Mouse (Mus musculus): ENCODE measurements around the gene Parva. TPM values are rescaled to one million over a fixed set of nuclear protein-coding genes. Genes with fewer than 3 reads are reported as not detected.
A peak's percentile ranks its signal among the peaks of the same experiment; 100 is the strongest.

The Parva gene
- polyA plus RNA-seq, 1 experiment from 2014 or later, result 108 TPM

DNA sequence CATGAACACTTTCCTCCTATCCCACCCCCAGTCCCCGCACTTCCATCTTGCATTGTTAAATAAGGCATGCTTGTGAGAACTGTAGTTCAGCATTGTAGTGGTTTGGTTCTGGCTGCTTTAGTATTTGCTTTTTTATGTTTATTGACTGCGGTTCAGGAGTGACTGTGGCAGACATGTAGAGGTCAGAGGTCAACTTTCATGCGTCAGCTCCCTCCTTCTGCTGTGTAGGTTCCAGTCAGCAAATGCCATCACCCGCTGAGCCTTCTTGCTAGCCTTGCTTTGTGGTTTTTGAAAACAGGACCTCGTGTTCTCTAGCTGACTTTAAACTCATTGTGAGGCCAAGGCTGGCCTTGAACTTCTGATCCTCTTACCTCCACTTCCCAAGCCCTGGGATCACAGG lies 103.6 kb downstream of the Parva start:
- no peaks in the 10 kb centered on the region; the same call in 1 of the 2 replicates for H3K36me3 ChIP-seq
- 56% methylated on average over 5 of the region's 5 CpGs for WGBS
- no peaks in the 10 kb centered on the region for H3K9me3 ChIP-seq
- no peak overlapping the region for H3K27ac ChIP-seq
- no peak for ATAC-seq (ENCODE audit: low FRiP score, low read depth)
- H3K9ac ChIP-seq, result no peak overlapping the region
- no peaks in the 10 kb centered on the region for H3K27me3 ChIP-seq
- H3K4me3 ChIP-seq, result no peak overlapping the region
- H3K4me1 ChIP-seq, result peaks cover 51% of the 10 kb centered on the region
- no peak overlapping the region for H3K4me2 ChIP-seq (replicated peaks)

DNA sequence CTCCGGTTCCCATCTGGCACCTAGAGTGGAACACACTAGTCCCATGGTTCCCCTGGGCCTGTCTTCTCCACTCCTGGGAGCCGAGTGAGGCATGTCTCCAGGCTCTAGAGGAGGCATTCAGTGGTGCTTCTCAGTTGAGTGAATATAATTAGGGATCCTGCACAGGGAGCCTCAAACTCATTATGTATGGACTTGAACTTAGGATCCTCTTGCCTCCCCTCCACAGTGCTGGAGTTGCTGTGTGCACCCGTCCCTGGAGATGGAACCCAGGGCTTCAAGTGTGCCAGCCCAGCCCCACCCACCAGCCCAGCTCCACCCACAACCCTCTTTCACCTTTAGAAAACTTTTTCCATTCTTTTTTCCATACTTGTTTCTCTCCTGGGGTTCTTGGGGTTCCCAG lies 106.8 kb downstream of the Parva start:
- H3K4me1 ChIP-seq, result peaks cover 31% of the 10 kb centered on the region
- ATAC-seq (ENCODE audit: low FRiP score, low read depth), result no peak
- H3K36me3 ChIP-seq, result no peaks in the 10 kb centered on the region
- H3K9me3 ChIP-seq, result no peaks in the 10 kb centered on the region
- H3K27ac ChIP-seq, result 0 out of 2 replicates have a peak overlapping the region, but pooled peaks have one; percentile 76
- H3K4me2 ChIP-seq (replicated peaks), result no peak overlapping the region
- no peak overlapping the region for H3K9ac ChIP-seq
- no peak overlapping the region for H3K4me3 ChIP-seq
- no peaks in the 10 kb centered on the region for H3K27me3 ChIP-seq
- 79% methylated on average over 3 of the region's 3 CpGs for WGBS

DNA sequence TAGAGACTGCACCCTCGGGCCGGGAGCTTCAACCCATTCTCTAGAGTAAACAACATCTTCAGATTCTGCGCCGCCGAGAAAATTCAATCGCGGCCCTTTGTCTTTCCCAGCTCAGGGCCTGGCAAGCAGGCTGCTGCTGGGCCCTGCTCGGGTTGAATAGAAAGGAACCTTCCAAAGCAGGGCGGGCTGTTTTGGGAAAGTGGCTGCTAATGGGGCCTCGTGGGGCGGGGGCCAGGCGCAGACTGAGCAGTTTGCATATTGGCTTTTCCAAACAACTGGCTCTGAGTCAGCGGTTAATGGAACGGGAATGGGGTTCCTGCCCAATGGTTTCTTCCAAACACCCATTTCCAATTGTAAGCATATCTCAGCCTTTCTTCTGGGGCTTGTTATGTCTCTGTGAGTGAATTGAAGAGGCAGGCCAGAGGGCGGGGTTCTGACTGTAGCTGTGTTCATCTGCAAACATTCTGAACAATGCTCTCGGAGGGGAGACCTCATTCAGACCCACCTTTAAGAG lies 108.2 kb downstream of the Parva start:
- Histone ChIP-seq H3K4me2 (replicated peaks) (peak overlapping the region; percentile 16; the same call in 1 of the 2 replicates), H3K9me3 (no peaks in the 10 kb centered on the region), H3K4me3 (no peak overlapping the region), H3K27me3 (no peaks in the 10 kb centered on the region), H3K36me3 (no peaks in the 10 kb centered on the region), H3K9ac (peak overlapping the region; percentile 9; the same call in 1 of the 2 replicates), H3K27ac (peak overlapping the region; percentile 76), H3K4me1 (peaks cover 23% of the 10 kb centered on the region)
- 25% methylated on average over 16 of the region's 16 CpGs for WGBS
- ATAC-seq (ENCODE audit: low FRiP score, low read depth), result peak; percentile 94

DNA sequence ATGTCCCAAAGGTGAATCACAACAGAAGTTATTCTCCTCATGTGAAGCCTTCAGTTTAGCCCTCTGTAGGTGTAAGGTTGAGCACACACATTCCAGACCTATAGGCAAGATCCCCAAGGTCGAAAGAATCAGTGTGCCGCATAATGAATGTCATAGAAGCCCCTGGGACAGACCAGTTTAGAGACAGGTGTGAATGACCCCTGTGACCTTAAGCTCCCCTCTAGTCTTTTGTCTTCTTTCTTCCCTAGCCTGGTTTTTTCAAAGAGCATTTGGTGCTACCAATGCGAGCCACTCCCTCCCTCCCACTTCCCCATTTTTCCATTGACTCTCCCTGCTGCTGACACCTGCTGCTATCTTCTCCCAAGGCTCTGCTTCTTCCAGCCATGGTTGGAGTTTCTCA lies 121.8 kb downstream of the Parva start:
- no peak for ATAC-seq (ENCODE audit: low FRiP score, low read depth)
- H3K27ac ChIP-seq, result no peak overlapping the region
- no peak overlapping the region for H3K4me2 ChIP-seq (replicated peaks)
- H3K36me3 ChIP-seq, result peaks cover 70% of the 10 kb centered on the region
- H3K9me3 ChIP-seq, result no peaks in the 10 kb centered on the region
- WGBS, result 73% methylated on average over 3 of the region's 3 CpGs
- H3K27me3 ChIP-seq, result no peaks in the 10 kb centered on the region
- no peaks in the 10 kb centered on the region for H3K4me1 ChIP-seq
- no peak overlapping the region for H3K9ac ChIP-seq
- H3K4me3 ChIP-seq, result no peak overlapping the region

DNA sequence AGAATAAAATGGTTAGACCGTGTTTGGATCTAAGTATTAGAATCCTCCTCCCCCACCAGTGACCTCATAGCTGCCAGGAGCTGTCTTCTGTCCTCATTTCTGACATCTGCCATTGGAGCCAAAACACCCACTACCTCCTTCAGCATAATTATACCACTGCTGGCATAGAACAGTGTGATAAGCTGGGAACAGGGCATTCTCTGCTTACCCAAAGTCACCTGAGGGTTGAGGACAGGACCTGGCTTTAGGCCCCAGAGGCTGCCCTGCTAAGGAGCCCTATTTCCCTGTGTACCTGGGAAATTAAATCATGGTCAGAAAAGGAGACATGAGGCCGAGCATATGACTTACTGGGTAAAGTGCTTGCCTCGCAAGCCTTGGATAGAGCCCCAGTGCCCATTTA lies 134.2 kb downstream of the Parva start:
- Histone ChIP-seq H3K36me3 (peaks cover 65% of the 10 kb centered on the region), H3K9ac (no peak overlapping the region)

DNA sequence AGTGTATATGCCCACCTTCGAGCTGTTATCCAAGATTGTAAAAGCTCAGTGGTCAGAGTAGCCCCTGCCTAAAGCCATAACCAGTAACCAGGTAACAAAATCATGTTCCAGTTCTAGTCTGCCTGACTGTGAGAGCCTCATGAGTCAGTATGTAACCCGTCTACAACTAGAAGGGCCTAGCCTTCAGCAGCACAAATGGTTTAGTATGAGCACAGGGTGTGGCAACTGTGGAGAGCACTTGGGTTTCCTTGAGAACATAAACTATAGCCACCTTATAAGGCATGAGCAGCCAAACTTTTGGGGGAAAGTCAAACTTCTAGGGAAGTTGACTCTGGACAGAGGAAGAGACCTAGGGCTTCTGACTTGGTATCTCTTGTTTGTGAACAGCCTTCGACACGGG lies 139.7 kb downstream of the Parva start:
- Histone ChIP-seq H3K4me1 (no peaks in the 10 kb centered on the region), H3K27me3 (no peaks in the 10 kb centered on the region), H3K36me3 (peaks cover 75% of the 10 kb centered on the region), H3K4me2 (replicated peaks) (no peak overlapping the region), H3K27ac (no peak overlapping the region; the same call in 1 of the 2 replicates), H3K9ac (no peak overlapping the region), H3K9me3 (no peaks in the 10 kb centered on the region), H3K4me3 (no peak overlapping the region)
- 90% methylated on average over 4 of the region's 4 CpGs for WGBS
- ATAC-seq (ENCODE audit: low FRiP score, low read depth), result no peak

More for the DNA sequence above, 134.2 kb downstream of the Parva start:
- 85% methylated on average over 3 of the region's 3 CpGs for WGBS
- Histone ChIP-seq H3K27me3 (no peaks in the 10 kb centered on the region), H3K4me1 (no peaks in the 10 kb centered on the region), H3K4me3 (no peak overlapping the region), H3K4me2 (replicated peaks) (no peak overlapping the region), H3K27ac (no peak overlapping the region), H3K9me3 (no peaks in the 10 kb centered on the region)
- no peak for ATAC-seq (ENCODE audit: low FRiP score, low read depth)

DNA sequence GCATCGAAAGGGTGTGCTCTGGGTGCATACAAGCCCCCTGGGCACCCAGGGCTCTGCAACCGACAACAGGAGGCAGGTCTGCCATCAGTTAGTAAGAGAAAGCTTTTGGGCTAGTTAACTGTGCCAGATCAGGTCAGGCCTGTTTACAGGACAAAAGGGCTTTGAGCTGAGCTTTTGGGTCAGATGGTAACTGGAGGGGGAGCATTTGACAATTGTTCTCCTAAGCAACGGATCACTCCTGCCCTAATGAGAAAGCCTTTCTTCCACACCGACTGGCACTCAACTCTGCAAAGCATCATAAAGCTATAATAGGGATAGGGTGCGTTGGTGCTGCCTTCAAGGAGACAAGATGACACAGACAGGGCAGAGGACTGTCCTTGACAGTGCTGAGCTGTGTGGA lies 141.7 kb downstream of the Parva start:
- H3K4me1 ChIP-seq, result no peaks in the 10 kb centered on the region
- H3K27me3 ChIP-seq, result no peaks in the 10 kb centered on the region
- H3K36me3 ChIP-seq, result peaks cover 74% of the 10 kb centered on the region
- ATAC-seq (ENCODE audit: low FRiP score, low read depth), result no peak
- no peak overlapping the region for H3K4me2 ChIP-seq (replicated peaks)
- WGBS, result 52% methylated on average over 5 of the region's 5 CpGs
- H3K4me3 ChIP-seq, result no peak overlapping the region
- H3K9me3 ChIP-seq, result no peaks in the 10 kb centered on the region
- H3K9ac ChIP-seq, result no peak overlapping the region
- no peak overlapping the region for H3K27ac ChIP-seq

DNA sequence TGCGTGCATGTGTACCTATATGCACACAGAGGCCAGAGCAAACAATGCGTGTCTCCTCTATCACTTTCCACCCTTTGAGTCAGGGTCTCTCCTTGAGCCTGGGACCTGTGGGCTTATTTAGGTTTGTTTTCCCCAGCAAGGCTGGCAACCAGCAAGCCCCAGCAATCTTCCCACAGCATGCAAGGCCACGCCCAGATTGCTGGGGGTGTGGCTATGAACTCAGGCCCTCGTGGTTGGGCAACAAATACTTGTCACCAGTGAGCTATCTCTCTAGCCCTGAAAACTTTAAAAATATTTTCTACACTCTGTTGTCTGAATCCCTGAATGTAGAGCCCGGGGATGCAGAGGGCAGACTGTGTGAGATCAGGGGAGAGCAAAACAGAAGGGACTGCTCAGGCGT lies 154.3 kb downstream of the Parva start:
- ATAC-seq (ENCODE audit: low FRiP score, low read depth), result no peak
- Histone ChIP-seq H3K27me3 (no peaks in the 10 kb centered on the region), H3K36me3 (peaks cover 86% of the 10 kb centered on the region), H3K9ac (no peak overlapping the region), H3K4me2 (replicated peaks) (no peak overlapping the region), H3K4me1 (peaks cover 13% of the 10 kb centered on the region), H3K9me3 (peaks cover 9% of the 10 kb centered on the region), H3K27ac (no peak overlapping the region), H3K4me3 (no peak overlapping the region)
- 82% methylated on average over 6 of the region's 6 CpGs for WGBS

DNA sequence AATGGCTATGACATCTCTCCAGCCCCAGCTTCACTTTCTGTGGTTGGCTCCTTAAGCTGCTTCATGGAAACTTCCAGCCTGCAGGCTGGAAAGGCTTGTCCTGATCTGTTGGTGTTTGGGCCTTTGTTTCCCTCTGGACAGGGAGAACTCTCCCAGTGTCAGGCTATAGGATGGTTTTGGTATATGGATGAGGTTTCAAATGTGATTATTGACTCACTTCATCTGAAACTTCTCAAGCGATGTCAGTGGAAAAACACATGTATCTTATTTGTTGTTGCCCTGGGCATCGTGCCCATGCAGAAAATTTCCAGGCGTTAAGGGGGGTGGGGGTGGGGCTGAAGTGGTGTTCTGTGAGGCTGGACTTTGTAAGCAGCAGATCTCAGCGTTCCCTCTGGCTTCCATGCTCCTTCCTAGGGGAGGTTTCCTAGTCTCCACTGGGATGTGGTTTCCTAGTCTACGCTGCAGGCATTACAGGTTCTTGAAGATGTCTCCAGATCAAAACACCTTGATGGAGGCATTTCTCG lies 155.6 kb downstream of the Parva start:
- H3K4me3 ChIP-seq, result no peak overlapping the region
- no peaks in the 10 kb centered on the region for H3K27me3 ChIP-seq
- no peak overlapping the region for H3K4me2 ChIP-seq (replicated peaks)
- H3K9me3 ChIP-seq, result peaks cover 9% of the 10 kb centered on the region
- peaks cover 88% of the 10 kb centered on the region for H3K36me3 ChIP-seq
- H3K9ac ChIP-seq, result no peak overlapping the region
- no peak for ATAC-seq (ENCODE audit: low FRiP score, low read depth)
- H3K4me1 ChIP-seq, result peaks cover 13% of the 10 kb centered on the region
- H3K27ac ChIP-seq, result peak overlapping the region; percentile 61; the same call in 1 of the 2 replicates
- 56% methylated on average over 6 of the region's 6 CpGs for WGBS

DNA sequence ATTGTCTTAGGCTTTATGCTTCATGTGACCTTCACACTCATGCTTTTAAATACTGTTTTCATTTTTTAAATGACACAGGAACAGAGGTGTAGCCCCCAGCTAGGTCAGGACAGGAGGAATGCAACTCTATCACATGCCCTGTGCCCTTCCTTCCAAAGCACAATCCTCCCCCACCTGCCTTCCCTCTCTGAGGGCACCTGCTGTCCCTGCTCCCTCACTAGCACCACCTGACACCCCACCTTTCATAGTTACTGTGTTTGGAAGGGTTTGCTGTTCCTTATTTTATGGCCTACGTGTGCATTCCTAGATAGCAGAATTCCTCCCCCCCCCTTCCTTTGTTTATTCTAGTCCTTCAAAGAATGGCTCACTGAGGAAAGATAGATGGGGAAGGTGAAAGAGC lies 160.1 kb downstream of the Parva start:
- no peaks in the 10 kb centered on the region for H3K27me3 ChIP-seq
- H3K4me1 ChIP-seq, result peaks cover 11% of the 10 kb centered on the region
- 81% methylated on average over 1 of the region's 1 CpGs for WGBS
- peaks cover 66% of the 10 kb centered on the region for H3K36me3 ChIP-seq
- H3K9ac ChIP-seq, result no peak overlapping the region
- H3K4me2 ChIP-seq (replicated peaks), result no peak overlapping the region
- no peak for ATAC-seq (ENCODE audit: low FRiP score, low read depth)
- H3K4me3 ChIP-seq, result no peak overlapping the region
- H3K27ac ChIP-seq, result no peak overlapping the region
- peaks cover 9% of the 10 kb centered on the region for H3K9me3 ChIP-seq

DNA sequence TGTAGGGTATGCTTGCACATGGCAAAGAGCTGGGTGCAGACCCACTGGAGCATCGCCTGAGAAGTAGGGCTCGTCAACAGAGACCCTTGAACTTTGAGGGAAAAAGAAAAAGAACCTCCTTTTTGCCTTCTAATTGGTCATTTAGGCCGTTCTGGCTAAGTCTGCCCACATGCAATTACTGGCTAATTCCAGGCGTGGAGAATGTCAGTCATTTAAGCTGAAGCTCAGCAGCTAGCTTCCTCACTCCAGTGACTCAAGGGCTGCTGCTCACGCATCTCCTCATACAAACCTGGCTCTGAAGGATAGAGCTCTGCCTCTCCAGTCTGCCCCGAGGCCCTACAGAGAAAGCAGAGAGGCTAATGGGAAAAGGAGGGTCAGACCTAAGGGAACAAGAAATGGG lies 162.2 kb downstream of the Parva start:
- no peaks in the 10 kb centered on the region for H3K27me3 ChIP-seq
- 52% methylated on average over 6 of the region's 6 CpGs for WGBS
- H3K4me1 ChIP-seq, result no peaks in the 10 kb centered on the region
- no peak overlapping the region for H3K27ac ChIP-seq
- no peak overlapping the region for H3K4me2 ChIP-seq (replicated peaks)
- H3K4me3 ChIP-seq, result no peak overlapping the region
- ATAC-seq (ENCODE audit: low FRiP score, low read depth), result no peak
- H3K9ac ChIP-seq, result no peak overlapping the region
- H3K9me3 ChIP-seq, result peaks cover 9% of the 10 kb centered on the region
- H3K36me3 ChIP-seq, result peaks cover 47% of the 10 kb centered on the region

DNA sequence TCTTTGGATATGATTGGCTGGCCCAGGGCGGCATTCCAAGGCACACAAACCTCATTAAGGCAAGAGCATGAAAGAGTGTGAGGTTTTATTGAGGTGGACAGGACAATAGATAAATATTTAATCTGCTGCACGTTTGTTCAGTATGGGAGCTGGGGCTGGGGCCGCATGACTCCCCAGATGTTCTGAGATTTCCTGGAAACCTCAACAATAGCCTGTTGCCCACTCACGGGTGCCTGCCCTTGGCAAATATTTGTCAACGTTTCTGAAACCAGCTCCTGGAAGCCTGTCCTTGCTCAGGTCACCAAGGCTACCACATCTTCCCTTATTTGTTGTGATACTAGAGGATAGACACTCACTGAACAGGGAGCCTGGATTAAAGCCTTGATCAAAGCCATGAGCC lies 166.3 kb downstream of the Parva start:
- ATAC-seq (ENCODE audit: low FRiP score, low read depth), result no peak
- WGBS, result 68% methylated on average over 5 of the region's 5 CpGs
- peaks cover 8% of the 10 kb centered on the region for H3K36me3 ChIP-seq

More for the DNA sequence above, 166.3 kb downstream of the Parva start:
- no peak overlapping the region for H3K27ac ChIP-seq
- no peaks in the 10 kb centered on the region for H3K9me3 ChIP-seq
- no peak overlapping the region for H3K9ac ChIP-seq
- no peaks in the 10 kb centered on the region for H3K27me3 ChIP-seq
- no peak overlapping the region for H3K4me3 ChIP-seq
- H3K4me1 ChIP-seq, result peaks cover 11% of the 10 kb centered on the region
- H3K4me2 ChIP-seq (replicated peaks), result no peak overlapping the region

All from limb, embryonic 13.5 days (tissue).